Mouse (Mus musculus): ENCODE results near the gene H2-Oa. TPM values are rescaled to one million over a fixed set of nuclear protein-coding genes. Genes with fewer than 3 reads are reported as not detected.

H2-Oa gene
- polyA plus RNA-seq, 1 experiment, result not detected

DNA sequence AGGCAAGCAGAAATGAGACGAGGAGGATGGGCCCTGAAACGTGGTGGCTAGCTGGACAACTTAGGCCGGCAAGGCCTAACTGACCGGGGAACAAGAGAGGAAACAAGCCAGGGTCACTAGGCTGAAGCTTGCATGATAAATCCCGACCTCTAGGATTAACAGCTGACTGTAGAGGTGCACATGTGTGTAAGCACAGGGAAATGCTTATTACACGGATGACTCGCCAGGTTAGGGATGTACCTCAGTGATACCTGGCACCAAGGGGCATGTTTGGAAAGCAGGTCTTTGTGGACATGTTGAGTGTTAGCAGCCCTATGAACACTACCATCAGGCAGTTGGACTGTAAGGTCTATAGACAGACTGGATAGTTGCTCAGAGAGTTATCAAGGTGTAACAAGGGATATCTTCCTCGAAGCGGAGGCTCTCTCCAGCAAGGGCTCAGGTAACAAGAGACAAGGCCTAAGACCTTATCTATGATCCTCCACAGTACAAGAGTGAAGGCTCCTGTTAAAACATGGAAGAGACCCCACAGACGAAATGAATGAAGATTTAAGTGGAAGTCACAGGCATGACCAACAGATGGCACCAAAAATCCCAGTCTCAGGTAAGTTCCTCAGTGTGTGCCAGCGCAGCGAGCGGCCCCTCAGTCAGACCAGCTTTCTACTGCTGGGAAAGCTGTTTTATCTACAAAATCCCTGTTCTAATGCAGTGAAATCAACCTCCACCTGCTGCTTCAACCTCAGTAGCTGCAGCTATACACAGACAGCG, 17.1 kb downstream of the H2-Oa start:
- Histone ChIP-seq H3K4me1 (ENCODE audit: control insufficient read depth, insufficient read depth, low read length) (no peaks in the 10 kb centered on the region), H3K27ac (ENCODE audit: insufficient read depth, low read length) (no peak overlapping the region), H3K4me3 (ENCODE audit: insufficient read depth, low read length) (no peak overlapping the region)
- TF ChIP-seq CTCF (IDR thresholded peaks at IDR 0.05; ENCODE audit: borderline replicate concordance, insufficient read depth, low read length) (no peak), POLR2A (IDR thresholded peaks at IDR 0.05; ENCODE audit: low read depth, low read length) (peak; percentile 1; the same call in 1 of the 2 replicates)

DNA sequence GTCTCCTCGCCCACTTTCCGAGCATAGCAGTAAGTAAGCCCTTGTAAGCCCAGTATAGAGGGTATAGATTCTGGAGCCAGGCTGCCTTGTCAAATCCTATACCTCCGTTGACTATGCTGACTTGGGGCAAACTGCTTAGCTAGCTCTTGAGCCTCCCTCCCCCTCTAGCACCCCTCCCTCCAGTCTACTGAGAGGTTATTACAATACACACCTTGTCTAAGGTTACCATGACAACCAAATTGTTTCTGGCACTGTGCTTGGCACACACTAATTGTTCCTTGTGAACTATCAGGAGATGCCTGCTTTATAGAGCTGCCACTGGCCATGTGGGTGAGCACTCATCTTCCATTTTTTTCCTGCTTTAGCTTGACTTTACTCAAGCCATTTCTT, 17.7 kb downstream of the H2-Oa start:
- Histone ChIP-seq H3K4me1 (ENCODE audit: control insufficient read depth, insufficient read depth, low read length) (0 out of 2 replicates have a peak, but pooled peaks cover 2% of the 10 kb centered on the region), H3K27ac (ENCODE audit: insufficient read depth, low read length) (no peak overlapping the region)
- TF ChIP-seq CTCF (IDR thresholded peaks at IDR 0.05; ENCODE audit: borderline replicate concordance, insufficient read depth, low read length) (no peak), POLR2A (IDR thresholded peaks at IDR 0.05; ENCODE audit: low read depth, low read length) (no peak)

DNA sequence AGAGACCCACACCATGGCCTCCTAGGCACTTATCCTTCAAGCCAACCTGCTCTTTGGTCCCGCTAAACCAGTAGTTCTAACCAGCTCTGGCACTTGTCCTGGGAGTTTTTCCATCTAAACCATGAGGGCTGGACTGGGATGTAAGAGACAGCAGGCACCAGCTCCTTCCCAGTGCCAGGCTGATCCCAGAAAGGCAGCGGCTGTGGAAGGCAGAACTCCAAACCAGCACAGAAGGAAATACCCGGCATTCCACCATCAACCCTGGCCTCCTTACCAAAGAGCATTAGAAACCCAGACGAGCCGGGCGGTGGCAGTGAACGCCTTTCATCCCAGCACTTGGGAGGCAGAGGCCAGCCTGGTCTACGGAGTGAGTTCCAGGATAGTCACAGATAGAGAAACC, 18.2 kb downstream of the H2-Oa start:
- peaks cover 6% of the 10 kb centered on the region; the same call in 1 of the 2 replicates for H3K4me1 ChIP-seq (ENCODE audit: control insufficient read depth, insufficient read depth, low read length)
- H3K4me3 ChIP-seq (ENCODE audit: insufficient read depth, low read length), result no peak overlapping the region
- TF ChIP-seq POLR2A (IDR thresholded peaks at IDR 0.05; ENCODE audit: low read depth, low read length), result no peak
- TF ChIP-seq CTCF (IDR thresholded peaks at IDR 0.05; ENCODE audit: borderline replicate concordance, insufficient read depth, low read length), result no peak
- H3K27ac ChIP-seq (ENCODE audit: insufficient read depth, low read length), result peak overlapping the region; percentile 16; the same call in 1 of the 2 replicates

More for the DNA sequence above, 17.7 kb downstream of the H2-Oa start:
- no peak overlapping the region for H3K4me3 ChIP-seq (ENCODE audit: insufficient read depth, low read length)

DNA sequence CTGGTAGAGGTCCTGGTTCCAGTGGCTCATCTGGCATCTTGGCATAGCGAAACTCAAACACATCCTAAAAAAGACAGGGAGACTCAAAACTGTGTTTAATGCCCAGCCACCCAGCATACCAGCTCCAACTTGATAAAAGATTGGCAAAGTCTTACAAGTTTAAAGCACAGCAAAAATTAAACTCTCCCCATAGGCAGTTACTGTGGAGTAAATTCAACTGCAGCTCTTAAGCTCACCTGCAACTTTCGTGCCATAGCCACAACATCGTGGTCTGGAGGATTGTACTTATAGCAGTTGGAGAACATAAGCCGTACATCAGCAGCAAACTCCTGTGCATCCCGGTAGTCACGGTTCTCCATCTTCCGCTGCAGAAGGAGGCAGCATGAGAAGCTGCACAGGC, 22.0 kb downstream of the H2-Oa start:
- Histone ChIP-seq H3K4me1 (ENCODE audit: control insufficient read depth, insufficient read depth, low read length) (peaks cover 11% of the 10 kb centered on the region; the same call in 1 of the 2 replicates), H3K4me3 (ENCODE audit: insufficient read depth, low read length) (no peak overlapping the region), H3K27ac (ENCODE audit: insufficient read depth, low read length) (no peak overlapping the region)
- no peak for TF ChIP-seq CTCF (IDR thresholded peaks at IDR 0.05; ENCODE audit: borderline replicate concordance, insufficient read depth, low read length)
- no peak for TF ChIP-seq POLR2A (IDR thresholded peaks at IDR 0.05; ENCODE audit: low read depth, low read length)

DNA sequence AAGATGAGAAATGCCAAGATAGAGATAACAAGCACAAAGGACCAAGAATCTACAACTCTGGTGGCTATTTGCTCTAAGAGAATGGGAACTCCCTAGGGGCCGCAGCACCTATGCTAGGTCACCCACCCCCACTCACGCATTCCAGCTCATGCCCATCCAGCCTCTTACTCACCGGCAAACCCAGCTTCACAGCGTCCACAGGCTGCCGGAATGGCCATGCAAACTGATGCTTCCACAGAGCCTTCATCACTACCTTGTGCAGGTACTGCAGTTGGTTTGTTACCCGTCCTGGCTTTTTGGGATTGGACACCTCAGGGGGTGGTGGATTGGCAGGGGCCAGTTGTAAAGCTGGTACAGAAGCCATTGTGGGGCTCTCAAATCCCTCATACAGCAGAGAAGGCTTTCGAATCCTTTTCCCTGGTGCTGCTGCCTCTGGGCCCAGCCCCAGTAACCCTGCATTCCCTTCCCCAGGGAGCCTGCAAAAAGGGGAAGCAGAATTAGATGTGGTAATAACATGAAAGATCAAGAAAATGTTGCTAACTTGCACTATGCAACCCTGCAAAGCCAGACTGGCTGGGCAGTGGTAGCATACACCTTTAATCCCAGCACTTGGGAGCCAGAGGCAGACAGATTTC, 24.7 kb downstream of the H2-Oa start:
- peak overlapping the region; percentile 84 for H3K4me3 ChIP-seq (ENCODE audit: insufficient read depth, low read length)
- TF ChIP-seq POLR2A (IDR thresholded peaks at IDR 0.05; ENCODE audit: low read depth, low read length) (no peak), CTCF (IDR thresholded peaks at IDR 0.05; ENCODE audit: borderline replicate concordance, insufficient read depth, low read length) (no peak)
- H3K4me1 ChIP-seq (ENCODE audit: control insufficient read depth, insufficient read depth, low read length), result peaks cover 11% of the 10 kb centered on the region; the same call in 1 of the 2 replicates
- no peak overlapping the region for H3K27ac ChIP-seq (ENCODE audit: insufficient read depth, low read length)

DNA sequence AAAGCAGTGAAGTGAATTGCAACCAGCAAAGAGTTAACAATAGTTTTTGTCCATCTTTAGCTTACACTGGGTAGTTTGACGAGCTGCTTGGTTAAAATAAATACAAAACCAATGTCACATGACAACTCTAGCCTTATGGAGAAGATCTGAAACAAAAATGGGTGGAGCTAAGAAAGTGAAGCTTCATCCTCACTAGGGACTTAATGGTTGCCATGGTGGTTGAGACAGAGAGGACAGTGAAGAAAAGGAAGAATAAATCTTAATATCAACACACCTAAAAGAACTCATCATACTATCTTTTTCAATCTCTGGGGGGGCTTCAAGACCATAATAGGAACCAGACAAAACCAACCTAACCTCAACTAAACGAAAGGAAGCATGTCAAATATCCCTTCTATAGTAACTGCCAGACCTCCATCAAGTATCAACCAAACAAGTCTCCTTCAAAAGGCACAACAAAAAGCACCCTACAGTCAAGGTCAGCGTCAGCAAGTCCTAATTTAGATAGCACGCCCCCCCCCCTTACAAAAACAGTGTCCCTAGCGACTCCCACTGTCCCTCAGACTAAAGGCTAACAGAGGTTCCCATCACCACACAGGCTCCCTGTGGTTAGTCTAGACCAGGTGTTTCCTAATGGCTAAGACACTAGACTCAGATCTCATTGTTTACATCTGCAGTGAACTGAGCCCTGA, 25.4 kb downstream of the H2-Oa start:
- H3K27ac ChIP-seq (ENCODE audit: insufficient read depth, low read length), result no peak overlapping the region
- H3K4me1 ChIP-seq (ENCODE audit: control insufficient read depth, insufficient read depth, low read length), result peaks cover 11% of the 10 kb centered on the region; the same call in 1 of the 2 replicates
- TF ChIP-seq CTCF (IDR thresholded peaks at IDR 0.05; ENCODE audit: borderline replicate concordance, insufficient read depth, low read length) (no peak), POLR2A (IDR thresholded peaks at IDR 0.05; ENCODE audit: low read depth, low read length) (no peak; the same call in 1 of the 2 replicates)
- peak overlapping the region; percentile 84 for H3K4me3 ChIP-seq (ENCODE audit: insufficient read depth, low read length)

DNA sequence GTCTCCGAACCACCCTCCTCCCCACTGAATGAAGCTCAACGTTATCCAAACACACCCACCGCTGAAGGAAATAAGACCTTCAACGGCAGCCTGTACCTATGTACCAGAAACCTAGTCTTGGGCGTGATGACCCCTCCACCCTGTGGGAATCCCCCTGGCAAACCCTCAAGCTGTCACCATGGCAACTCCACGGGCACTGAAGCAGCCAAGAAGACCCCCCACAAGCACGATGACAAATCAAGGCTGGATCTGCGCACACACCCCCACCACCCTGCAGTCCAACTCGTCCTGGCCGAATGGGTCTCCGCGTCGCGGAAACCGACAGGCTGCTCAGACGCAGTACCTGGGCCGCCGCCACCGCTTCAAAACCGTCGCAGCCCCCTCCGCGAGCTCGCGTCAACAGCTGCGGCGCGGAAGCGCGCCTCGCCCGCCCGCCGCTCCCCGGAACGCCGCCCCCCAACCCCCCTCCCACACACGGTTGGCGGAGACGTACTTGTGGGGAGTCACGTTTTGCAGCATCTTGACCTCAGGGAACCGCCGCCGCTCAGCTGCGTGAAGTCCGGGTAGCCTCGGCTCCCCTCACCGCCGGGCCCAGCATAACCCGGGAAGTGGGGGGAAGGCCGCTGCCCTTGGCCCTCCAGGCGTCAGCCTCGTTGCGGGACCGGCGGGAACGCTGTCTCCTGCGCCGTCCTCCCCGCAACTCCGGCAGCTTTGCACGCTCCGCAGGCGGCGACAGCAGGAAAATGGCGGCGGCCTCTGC, 26.2 kb downstream of the H2-Oa start:
- H3K27ac ChIP-seq (ENCODE audit: insufficient read depth, low read length), result 0 out of 2 replicates have a peak overlapping the region, but pooled peaks have one; percentile 1
- TF ChIP-seq POLR2A (IDR thresholded peaks at IDR 0.05; ENCODE audit: low read depth, low read length), result no peak; the same call in 1 of the 2 replicates
- no peak for TF ChIP-seq CTCF (IDR thresholded peaks at IDR 0.05; ENCODE audit: borderline replicate concordance, insufficient read depth, low read length)
- H3K4me3 ChIP-seq (ENCODE audit: insufficient read depth, low read length), result peak overlapping the region; percentile 84
- peaks cover 11% of the 10 kb centered on the region; the same call in 1 of the 2 replicates for H3K4me1 ChIP-seq (ENCODE audit: control insufficient read depth, insufficient read depth, low read length)

DNA sequence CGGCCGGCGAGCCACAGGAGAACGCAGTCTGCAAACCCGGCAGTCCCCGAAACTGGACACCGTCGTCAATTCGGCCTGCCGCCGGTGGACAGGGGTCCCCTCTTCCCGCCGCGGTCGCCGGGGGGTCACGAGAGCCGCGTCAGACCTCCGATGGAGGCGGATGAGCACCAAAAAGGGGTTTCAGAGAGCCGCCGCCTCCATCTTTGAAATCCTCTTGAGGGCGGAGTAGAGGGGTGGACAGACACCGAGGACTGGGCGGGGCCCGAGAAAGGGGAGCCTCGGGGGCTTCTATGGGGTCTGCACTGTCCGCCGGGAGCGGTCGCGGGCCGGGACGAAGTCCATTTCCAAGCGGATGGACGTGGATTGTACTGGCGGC, 26.7 kb downstream of the H2-Oa start:
- TF ChIP-seq POLR2A (IDR thresholded peaks at IDR 0.05; ENCODE audit: low read depth, low read length) (no peak), CTCF (IDR thresholded peaks at IDR 0.05; ENCODE audit: borderline replicate concordance, insufficient read depth, low read length) (no peak)

More for the DNA sequence above, 26.7 kb downstream of the H2-Oa start:
- H3K27ac ChIP-seq (ENCODE audit: insufficient read depth, low read length), result 0 out of 2 replicates have a peak overlapping the region, but pooled peaks have one; percentile 1
- peak overlapping the region; percentile 84 for H3K4me3 ChIP-seq (ENCODE audit: insufficient read depth, low read length)
- peaks cover 11% of the 10 kb centered on the region; the same call in 1 of the 2 replicates for H3K4me1 ChIP-seq (ENCODE audit: control insufficient read depth, insufficient read depth, low read length)
